ENCODE assay signal across 8 mouse cellular contexts in genomic region chr4:121214793-121215304, GRCm38 (mm10). TPM values are rescaled to one million over a fixed set of nuclear protein-coding genes. Genes with fewer than 3 reads are reported as not detected.
A peak's percentile ranks its signal among the peaks of the same experiment; 100 is the strongest.
DNase-seq lines count a peak whose midpoint lies in the region; ATAC-seq and TF ChIP-seq lines count a peak whose summit lies in the region.

Rlf (minus strand) TSS chr4:121215084.

- under 1% methylated on average over 47 of the region's 48 CpGs for WGBS in heart, embryonic 11.5 days (ENCODE audit: insufficient replicate concordance)
- WGBS in kidney, embryonic 16.5 days, result 0% methylated on average over 48 of the region's 48 CpGs
- under 1% methylated on average over 47 of the region's 48 CpGs for WGBS in liver, adult 2 months

- H3K9me3 ChIP-seq in erythroblast, embryonic 14.5 days (ENCODE audit: control insufficient read depth, low read length), result no peaks in the 10 kb centered on the region
- no peaks in the 10 kb centered on the region for H3K9me3 ChIP-seq in heart, embryonic 11.5 days (replicated peaks; ENCODE audit: control insufficient read depth, low read length)
- H3K9me3 ChIP-seq in kidney, embryonic 16.5 days (ENCODE audit: low read length), result no peaks in the 10 kb centered on the region

- H3K4me2 ChIP-seq in heart, embryonic 11.5 days, result peak within 1 kb of the TSS; percentile 86
- H3K4me2 ChIP-seq in kidney, embryonic 16.5 days (replicated peaks; ENCODE audit: low read depth, low read length), result peak within 1 kb of the TSS; percentile 67
- peak within 1 kb of the TSS; percentile 89 for H3K4me2 ChIP-seq in myocyte (ENCODE audit: low read depth)

- TF ChIP-seq POLR2A in brain, embryonic 14.5 days (IDR thresholded peaks at IDR 0.05; ENCODE audit: borderline replicate concordance, extremely low read depth, insufficient read depth, insufficient read length, poor library complexity, severe bottlenecking), result peak; percentile 98
- peak; percentile 79 for TF ChIP-seq POLR2A in liver, adult 2 months (IDR thresholded peaks at IDR 0.05; ENCODE audit: extremely low read depth, insufficient read depth, low read length)
- TF ChIP-seq POLR2A in myocyte (IDR thresholded peaks at IDR 0.05; ENCODE audit: insufficient read length, low read depth), result peak; percentile 80

- ATAC-seq in heart, embryonic 11.5 days (replicated peaks; ENCODE audit: insufficient number of reproducible peaks, low FRiP score, low TSS enrichment), result peak; percentile 96
- peak; percentile 97 for ATAC-seq in kidney, embryonic 16.5 days (ENCODE audit: low FRiP score, low TSS enrichment)

- H3K4me1 ChIP-seq in erythroblast, embryonic 14.5 days (ENCODE audit: control insufficient read depth), result peaks cover 31% of the 10 kb centered on the region
- peaks cover 17% of the 10 kb centered on the region for H3K4me1 ChIP-seq in heart, embryonic 11.5 days (ENCODE audit: control insufficient read depth, insufficient read depth, low read length)
- peaks cover 23% of the 10 kb centered on the region for H3K4me1 ChIP-seq in kidney, embryonic 16.5 days (ENCODE audit: insufficient read depth, low read length)
- H3K4me1 ChIP-seq in liver, adult 2 months (ENCODE audit: control insufficient read depth, insufficient read depth, low read length), result peaks cover 8% of the 10 kb centered on the region

- peaks cover 49% of the 10 kb centered on the region for H3K79me3 ChIP-seq in C2C12 (ENCODE audit: low read depth)

- H3K27ac ChIP-seq in heart, embryonic 11.5 days (ENCODE audit: low read depth, low read length), result peak within 1 kb of the TSS; percentile 92
- peak within 1 kb of the TSS; percentile 92 for H3K27ac ChIP-seq in kidney, embryonic 16.5 days (ENCODE audit: low read length)
- H3K27ac ChIP-seq in liver, adult 2 months (replicated peaks; ENCODE audit: insufficient read depth, low read depth, low read length), result peak within 1 kb of the TSS; percentile 82

- H3K36me3 ChIP-seq in C2C12 (ENCODE audit: control insufficient read depth, insufficient read depth), result no peaks in the 10 kb centered on the region
- H3K36me3 ChIP-seq in erythroblast, embryonic 14.5 days (ENCODE audit: control insufficient read depth), result peaks cover 12% of the 10 kb centered on the region
- H3K36me3 ChIP-seq in heart, embryonic 11.5 days (ENCODE audit: control insufficient read depth, insufficient read depth, low read length), result no peaks in the 10 kb centered on the region
- no peaks in the 10 kb centered on the region for H3K36me3 ChIP-seq in kidney, embryonic 16.5 days (ENCODE audit: insufficient read depth, low read length)
- H3K36me3 ChIP-seq in liver, adult 2 months (ENCODE audit: control insufficient read depth, insufficient read depth, low read length), result no peaks in the 10 kb centered on the region
- no peaks in the 10 kb centered on the region for H3K36me3 ChIP-seq in myocyte (ENCODE audit: control insufficient read depth, insufficient read depth)
- H3K36me3 ChIP-seq in splenic B cell, adult 2 months (ENCODE audit: control insufficient read depth, insufficient read depth, low read length, poor library complexity, severe bottlenecking), result no peaks in the 10 kb centered on the region

- TF ChIP-seq CTCF in C2C12 (IDR thresholded peaks at IDR 0.05; ENCODE audit: control insufficient read depth, insufficient read depth, insufficient read length), result no peak
- TF ChIP-seq CTCF in brain, embryonic 14.5 days (IDR thresholded peaks at IDR 0.05; ENCODE audit: borderline replicate concordance, extremely low read depth, insufficient read depth, insufficient read length), result no peak
- no peak for TF ChIP-seq CTCF in liver, adult 2 months (IDR thresholded peaks at IDR 0.05; ENCODE audit: low read depth, low read length)

- peak within 1 kb of the TSS; percentile 100 for H3K9ac ChIP-seq in heart, embryonic 11.5 days (ENCODE audit: low read depth, low read length)
- H3K9ac ChIP-seq in kidney, embryonic 16.5 days (replicated peaks; ENCODE audit: low read length), result peak within 1 kb of the TSS; percentile 96
- H3K9ac ChIP-seq in liver, adult 2 months (ENCODE audit: low read depth, low read length), result peak within 1 kb of the TSS; percentile 91

- H3K27me3 ChIP-seq in C2C12 (ENCODE audit: control insufficient read depth, insufficient read depth, insufficient read length) (no peaks in the 10 kb centered on the region), myocyte (ENCODE audit: control insufficient read depth, insufficient read depth, insufficient read length) (peaks cover 5% of the 10 kb centered on the region)
- peaks cover 17% of the 10 kb centered on the region for H3K27me3 ChIP-seq in erythroblast, embryonic 14.5 days (ENCODE audit: control insufficient read depth)
- no peaks in the 10 kb centered on the region for H3K27me3 ChIP-seq in heart, embryonic 11.5 days (ENCODE audit: control insufficient read depth, insufficient read depth, low read length)
- no peaks in the 10 kb centered on the region for H3K27me3 ChIP-seq in kidney, embryonic 16.5 days (ENCODE audit: insufficient read depth, low read length)
- no peaks in the 10 kb centered on the region for H3K27me3 ChIP-seq in liver, adult 2 months (ENCODE audit: control insufficient read depth, insufficient read depth, low read length)
- peaks cover 2% of the 10 kb centered on the region; the same call in 1 of the 2 replicates for H3K27me3 ChIP-seq in splenic B cell, adult 2 months (ENCODE audit: control insufficient read depth, insufficient read depth, low read length, poor library complexity, severe bottlenecking)

- peak; percentile 99 for DNase-seq in brain, embryonic 14.5 days (ENCODE audit: low read depth)
- DNase-seq in liver, adult 2 months (ENCODE audit: extremely low read depth, low read depth, low spot score), result peak; percentile 80
- peak; percentile 98 for DNase-seq in splenic B cell, adult 2 months (ENCODE audit: low read depth, low spot score)

- H3K79me2 ChIP-seq in C2C12 (ENCODE audit: control insufficient read depth, insufficient read depth) (peaks cover 56% of the 10 kb centered on the region), myocyte (ENCODE audit: control insufficient read depth, insufficient read depth) (peaks cover 50% of the 10 kb centered on the region)
- H3K79me2 ChIP-seq in liver, adult 2 months (ENCODE audit: control insufficient read depth, insufficient read depth, low read length), result peaks cover 25% of the 10 kb centered on the region; the same call in 1 of the 2 replicates

- peak within 1 kb of the TSS; percentile 86 for H3K4me3 ChIP-seq in C2C12 (ENCODE audit: insufficient read depth, poor library complexity, severe bottlenecking)
- H3K4me3 ChIP-seq in erythroblast, embryonic 14.5 days (replicated peaks), result peak within 1 kb of the TSS; percentile 98
- H3K4me3 ChIP-seq in heart, embryonic 11.5 days (ENCODE audit: low read depth, low read length), result peak within 1 kb of the TSS; percentile 96
- H3K4me3 ChIP-seq in kidney, embryonic 16.5 days (ENCODE audit: low read length), result peak within 1 kb of the TSS; percentile 91
- H3K4me3 ChIP-seq in liver, adult 2 months (ENCODE audit: insufficient read depth, low read depth, low read length), result peak within 1 kb of the TSS; percentile 91
- peak within 1 kb of the TSS; percentile 94 for H3K4me3 ChIP-seq in myocyte

- peak within 1 kb of the TSS; percentile 70 for H3ac ChIP-seq in C2C12 (ENCODE audit: control insufficient read depth, insufficient read length, low read depth)
- peak within 1 kb of the TSS; percentile 78 for H3ac ChIP-seq in myocyte (ENCODE audit: control insufficient read depth, insufficient read length)

TF ChIP-seq in C2C12, 6 proteins besides CTCF, POLR2A, EP300 and RAD21:
- TF ChIP-seq USF1 (IDR thresholded peaks at IDR 0.05; ENCODE audit: low read depth), result peak; percentile 80
- TF ChIP-seq MAX (IDR thresholded peaks at IDR 0.05), result no peak
- no peak for TF ChIP-seq FOSL1 (IDR thresholded peaks at IDR 0.05; ENCODE audit: insufficient read depth, low read length, poor library complexity, severe bottlenecking)
- TF ChIP-seq MYOG (IDR thresholded peaks at IDR 0.05; ENCODE audit: control insufficient read depth, extremely low read depth, insufficient read length), result no peak
- no peak for TF ChIP-seq MYOD1 (IDR thresholded peaks at IDR 0.05; ENCODE audit: control insufficient read depth, insufficient read length, low read depth)
TF ChIP-seq in C2C12: peak in this region for 1.

TF ChIP-seq in myocyte, 11 proteins besides CTCF, POLR2A, EP300 and RAD21:
- TF ChIP-seq E2F4 (IDR thresholded peaks at IDR 0.05; ENCODE audit: insufficient read depth) (no peak), POLR2AphosphoS2 (IDR thresholded peaks at IDR 0.05; ENCODE audit: insufficient read length, low read depth) (peak; percentile 80), MAX (IDR thresholded peaks at IDR 0.05; ENCODE audit: low read depth) (no peak), REST (IDR thresholded peaks at IDR 0.05; ENCODE audit: insufficient read depth, insufficient read length) (no peak), SRF (IDR thresholded peaks at IDR 0.05; ENCODE audit: control insufficient read depth, insufficient read length, low read depth) (peak; percentile 90), MYOD1 (IDR thresholded peaks at IDR 0.05; ENCODE audit: control insufficient read depth in 1 of 3, insufficient read length in 2 of 3, low read depth in 2 of 3) (peak in 1 of 3 experiments; percentile 2), TCF3 (IDR thresholded peaks at IDR 0.05; ENCODE audit: insufficient read length, low read depth) (no peak), CEBPB (IDR thresholded peaks at IDR 0.05; ENCODE audit: insufficient read depth, poor library complexity, severe bottlenecking) (no peak), MYOG (IDR thresholded peaks at IDR 0.05; ENCODE audit: control insufficient read depth in 1 of 3, insufficient read depth in 1 of 3, insufficient read length in 2 of 3, low read depth in 2 of 3) (peak in 1 of 3 experiments; percentile 27), USF1 (IDR thresholded peaks at IDR 0.05; ENCODE audit: low read depth) (peak; percentile 79), TCF12 (IDR thresholded peaks at IDR 0.05; ENCODE audit: insufficient read depth, poor library complexity, severe bottlenecking) (no peak)

RNA-seq across cellular contexts. Expression of gene Rlf, which starts in this region (rescaled TPM):
- polyA plus RNA-seq in C2C12 (2012; fragmentation: generic; extraction: Trizol) (3.0 TPM), myocyte (2012; fragmentation: generic; extraction: Trizol) (5.2 TPM)
- polyA plus RNA-seq in brain, embryonic 14.5 days (2012; rRNA removed), result 15.5 and 23.2 TPM in 2 replicates
- 0.20 TPM in 2 replicates for polyA plus RNA-seq in erythroblast, embryonic 14.5 days (2012)
- polyA plus RNA-seq in heart, embryonic 11.5 days (2014; fragmentation: Nextera tagmentation; extraction: Ambion mirVana), result 15.3 and 19.1 TPM in 2 replicates
- polyA plus RNA-seq in kidney, embryonic 16.5 days (2015; fragmentation: Nextera tagmentation; extraction: Ambion mirVana), result 23.8 and 26.3 TPM in 2 replicates
- total RNA-seq in liver, adult 2 months (2014; rRNA removed), result 9.5 and 10.5 TPM in 2 replicates
- polyA plus RNA-seq in liver, adult 2 months (2012; rRNA removed), result 1.3 and 1.5 TPM in 2 replicates

Comparison
In these comparisons a context has a peak if more than half of its experiments do, and no peak if none do; other contexts are left out.
1. Peak in every context shown above with its lines: DNase-seq, ATAC-seq, H3K4me3 ChIP-seq and H3K27ac ChIP-seq.